Mouse (Mus musculus) embryonic facial prominence, embryonic 14.5 days (tissue): ENCODE measurements around the gene Gm11492. TPM values are rescaled to one million over a fixed set of nuclear protein-coding genes. Genes with fewer than 3 reads are reported as not detected.

Source experiments
- ATAC-seq: fragments of 200-750 bp; cut with Nextera tagmentation; 2 replicates; pipeline ENCODE4 v1.8.0; 2017; ENCODE audit warnings: low read depth, moderate number of reproducible peaks, moderate TSS enrichment
- DNase-seq: peaks from one replicate; pipeline ENCODE4 v3.0.0-alpha.2; 2015; ENCODE audit warnings: low spot score
- H3K27ac ChIP-seq: fragments of 300-500 bp; sonication (generic); replicated peaks from 2 replicates; pipeline ENCODE4 v1.5.1; 2014; ENCODE audit warnings: low read depth, mild to moderate bottlenecking, low read length, moderate library complexity
- H3K27me3 ChIP-seq: fragments of 300-500 bp; sonication (generic); replicated peaks from 2 replicates; pipeline ENCODE4 v1.6.1; 2014; ENCODE audit warnings: low read length; ENCODE audit not compliant: control insufficient read depth, insufficient read depth
- H3K36me3 ChIP-seq: fragments of 300-500 bp; sonication (generic); 2 replicates; pipeline ENCODE4 v1.6.1; 2014; ENCODE audit warnings: low read length, mixed read lengths; ENCODE audit not compliant: control insufficient read depth, insufficient read depth
- H3K4me1 ChIP-seq: fragments of 300-500 bp; sonication (generic); 2 replicates; pipeline ENCODE4 v1.6.1; 2014; ENCODE audit warnings: antibody characterized with exemption, low read length; ENCODE audit not compliant: control insufficient read depth, insufficient read depth
- H3K4me2 ChIP-seq: fragments of 300-500 bp; sonication (generic); 2 replicates; pipeline ENCODE4 v1.6.1; 2014; ENCODE audit warnings: low read depth, mild to moderate bottlenecking, low read length, moderate library complexity, mixed read lengths
- H3K4me3 ChIP-seq: fragments of 300-500 bp; sonication (generic); 2 replicates; pipeline ENCODE4 v1.5.1; 2014; ENCODE audit warnings: low read depth, mild to moderate bottlenecking, low read length
- H3K9ac ChIP-seq: fragments of 300-500 bp; sonication (generic); 2 replicates; pipeline ENCODE4 v1.6.1; 2014; ENCODE audit warnings: low read depth, mild to moderate bottlenecking, low read length, moderate library complexity, mixed read lengths
- H3K9me3 ChIP-seq: fragments of 300-500 bp; sonication (generic); 2 replicates; pipeline ENCODE4 v1.6.1; 2016; ENCODE audit warnings: low read length; ENCODE audit not compliant: control insufficient read depth
- WGBS: fragments of 180-500 bp; shearing (Covaris S2); extraction: QIAGEN DNeasy Blood & Tissue Kit; methylation state at CpG from one replicate; pipeline ENCODE4 v1.1.7; 2014; 5-methylcytosine and 5-hydroxymethylcytosine counted together
- polyA plus RNA-seq: library from polyadenylated mRNA; unstranded; fragments of >200 nt; fragmentation: Nextera tagmentation; extraction: Ambion mirVana; gene quantifications from 2 replicates; pipeline ENCODE4 v1.2.1, GENCODE M21; 2014

Gene Gm11492
- polyA plus RNA-seq, 1 experiment from 2014 or later = not detected

- 69% methylated on average over 7 of the region's 7 CpGs for WGBS
- H3K4me3 ChIP-seq = no peak overlapping the region
- peak; percentile 45; the same call in 1 of the 2 replicates for ATAC-seq
Measured at GRCm38 (mm10) chr11:87573751-87574150, 7.3 kb downstream of the Gm11492 start.

DNA sequence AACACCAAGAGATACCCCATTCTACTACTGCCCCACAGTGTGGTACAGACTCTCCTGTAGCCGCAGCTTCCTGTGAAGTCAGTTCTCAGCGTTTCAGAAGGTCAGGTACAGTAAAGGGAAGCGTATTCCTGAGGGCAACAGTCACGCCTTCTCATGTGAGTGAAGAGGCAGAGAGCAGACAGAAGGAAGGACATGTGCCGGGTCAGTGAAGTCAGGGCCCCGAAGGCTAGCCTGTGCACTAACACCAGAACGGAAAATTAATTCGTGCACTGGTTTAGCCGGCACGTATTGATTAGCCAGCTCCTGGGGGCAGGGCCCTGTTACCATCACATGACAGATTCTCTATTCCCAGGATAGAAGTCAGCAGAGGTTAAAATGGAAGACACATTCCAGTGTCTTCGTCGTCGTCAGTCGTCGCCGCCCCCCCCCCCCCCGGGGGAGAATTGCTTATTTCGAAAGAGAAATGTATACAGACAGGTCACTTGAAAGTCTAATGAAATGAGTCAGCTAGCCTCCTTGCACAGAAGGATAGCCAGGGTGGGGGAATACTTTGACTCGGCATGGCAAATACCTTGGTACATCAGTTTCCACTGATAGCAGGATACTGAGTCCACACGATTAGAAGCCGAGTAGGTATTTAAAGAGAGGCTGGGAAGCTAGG lies 8.2 kb downstream of the Gm11492 start:
- H3K27ac ChIP-seq = peak overlapping the region; percentile 39; the same call in 1 of the 2 replicates
- H3K9me3 ChIP-seq = no peaks in the 10 kb centered on the region
- DNase-seq = no peak
- H3K4me2 ChIP-seq = no peak overlapping the region
- no peaks in the 10 kb centered on the region for H3K27me3 ChIP-seq
- ATAC-seq = no peak
- H3K4me3 ChIP-seq = no peak overlapping the region
- peaks cover 19% of the 10 kb centered on the region for H3K4me1 ChIP-seq
- no peak overlapping the region for H3K9ac ChIP-seq
- no peaks in the 10 kb centered on the region for H3K36me3 ChIP-seq
- WGBS = 60% methylated on average over 21 of the region's 21 CpGs

More at GRCm38 (mm10) chr11:87573751-87574150, 7.3 kb downstream of the Gm11492 start:
- peak; percentile 64 for DNase-seq
- Histone ChIP-seq H3K4me1 (peaks cover 19% of the 10 kb centered on the region), H3K9ac (no peak overlapping the region), H3K9me3 (no peaks in the 10 kb centered on the region), H3K36me3 (no peaks in the 10 kb centered on the region), H3K27ac (no peak overlapping the region), H3K27me3 (no peaks in the 10 kb centered on the region), H3K4me2 (no peak overlapping the region)

DNA sequence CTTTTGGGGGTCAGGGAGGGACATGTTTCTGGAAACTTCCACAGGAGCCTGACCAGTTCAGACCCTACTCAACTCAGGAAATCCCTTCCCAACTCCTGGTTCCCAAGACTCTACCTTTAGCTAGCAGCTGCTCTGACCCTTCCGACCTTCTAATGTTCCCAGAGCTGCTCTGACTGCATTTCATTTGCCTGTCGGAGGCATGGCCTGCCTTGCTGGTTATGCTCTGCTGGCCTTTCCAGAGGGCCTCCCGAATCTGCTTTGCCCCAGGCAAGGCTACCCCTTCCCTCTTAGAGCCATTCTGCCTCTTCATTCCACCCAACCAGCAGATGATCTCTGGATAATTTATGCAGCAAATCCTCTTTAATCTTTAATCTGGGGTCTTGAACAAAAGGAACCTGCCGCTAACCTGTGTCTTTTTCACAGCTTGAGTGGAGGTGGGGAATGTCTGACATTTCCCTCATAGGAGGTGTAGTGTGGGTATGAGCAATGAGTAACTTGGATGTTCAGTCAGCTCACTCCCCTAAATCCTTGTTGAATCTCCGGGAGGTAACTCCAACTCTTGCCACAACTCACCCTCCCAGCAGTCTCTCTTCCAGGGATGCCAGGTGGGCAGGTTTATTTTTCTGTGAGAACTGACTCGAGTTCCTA lies 11.3 kb downstream of the Gm11492 start:
- WGBS = 24% methylated on average over 6 of the region's 6 CpGs
- no peaks in the 10 kb centered on the region for H3K36me3 ChIP-seq
- peaks cover 14% of the 10 kb centered on the region for H3K4me1 ChIP-seq
- no peak for DNase-seq
- no peak overlapping the region for H3K27ac ChIP-seq
- H3K4me2 ChIP-seq = peak overlapping the region; percentile 85
- peak overlapping the region; percentile 47 for H3K4me3 ChIP-seq
- H3K9ac ChIP-seq = peak overlapping the region; percentile 65
- no peaks in the 10 kb centered on the region for H3K9me3 ChIP-seq
- H3K27me3 ChIP-seq = no peaks in the 10 kb centered on the region
- no peak for ATAC-seq

GRCm38 (mm10) chr11:87578249-87578962 lies 12.0 kb downstream of the Gm11492 start:
- ATAC-seq (peak; percentile 79), DNase-seq (peak; percentile 65)
- Histone ChIP-seq H3K4me1 (peaks cover 14% of the 10 kb centered on the region), H3K4me2 (peak overlapping the region; percentile 85), H3K27ac (no peak overlapping the region; the same call in 1 of the 2 replicates), H3K4me3 (peak overlapping the region; percentile 47), H3K9me3 (no peaks in the 10 kb centered on the region), H3K36me3 (no peaks in the 10 kb centered on the region), H3K27me3 (no peaks in the 10 kb centered on the region), H3K9ac (peak overlapping the region; percentile 65)
- WGBS = under 1% methylated on average over 30 of the region's 40 CpGs

DNA sequence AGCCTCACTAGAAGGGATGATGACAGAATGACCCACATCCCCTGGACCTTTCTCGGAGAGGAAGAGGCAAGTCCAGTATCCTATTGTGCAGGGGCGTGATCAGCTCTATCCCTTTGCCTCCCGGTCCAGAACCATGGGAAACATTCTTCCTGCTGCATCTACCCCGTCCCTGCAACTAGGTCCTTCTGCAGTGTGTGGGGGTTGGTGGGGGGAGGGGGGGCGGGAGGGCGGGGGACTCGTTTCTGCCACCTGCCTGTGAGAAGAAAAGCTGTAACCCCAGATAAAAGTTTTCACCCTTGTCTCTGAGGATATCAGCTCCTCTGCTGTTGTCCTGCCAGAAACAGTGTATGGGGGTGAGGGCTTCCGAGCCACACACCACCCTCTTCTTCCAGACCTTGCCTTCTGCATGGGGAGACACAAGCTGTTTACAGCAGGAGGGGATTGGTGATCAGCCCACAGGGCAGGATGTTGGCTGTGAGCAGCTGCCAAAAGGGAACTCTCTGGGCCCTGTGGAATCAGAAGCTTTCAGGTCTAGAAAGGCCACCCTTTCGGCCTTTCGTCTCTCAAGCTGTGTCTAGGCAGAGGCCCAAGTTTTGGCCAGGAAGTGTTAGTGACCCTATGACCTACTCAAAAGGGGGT lies 12.6 kb downstream of the Gm11492 start:
- DNase-seq (no peak), ATAC-seq (0 out of 2 replicates have a peak, but pooled peaks have one; percentile 38)
- Histone ChIP-seq H3K4me2 (peak overlapping the region; percentile 85), H3K9me3 (no peaks in the 10 kb centered on the region), H3K27me3 (no peaks in the 10 kb centered on the region), H3K27ac (no peak overlapping the region), H3K4me1 (peaks cover 14% of the 10 kb centered on the region), H3K9ac (no peak overlapping the region), H3K36me3 (no peaks in the 10 kb centered on the region), H3K4me3 (peak overlapping the region; percentile 47)
- WGBS = 14% methylated on average over 10 of the region's 10 CpGs

DNA sequence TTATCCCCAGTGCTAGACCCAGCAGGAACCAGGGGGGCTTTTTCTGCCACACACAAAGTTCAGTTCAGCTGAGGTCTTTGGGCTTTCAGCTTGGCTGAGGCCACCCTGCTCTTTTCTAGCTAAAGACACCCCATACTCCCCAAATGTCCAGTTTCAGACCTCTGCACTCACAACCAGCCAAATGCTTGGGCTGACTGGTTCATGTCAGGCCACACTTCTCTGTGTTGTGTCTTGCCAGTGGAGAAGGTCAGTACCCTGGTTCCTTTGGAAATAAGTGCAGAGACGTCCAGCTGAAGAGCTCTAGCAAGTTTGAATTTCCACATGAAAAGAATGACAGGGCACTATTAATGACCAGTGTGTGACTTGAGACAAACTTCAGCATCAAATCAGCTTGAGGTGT lies 13.3 kb downstream of the Gm11492 start:
- no peaks in the 10 kb centered on the region for H3K27me3 ChIP-seq
- peak overlapping the region; percentile 85; the same call in 1 of the 2 replicates for H3K4me2 ChIP-seq
- H3K4me1 ChIP-seq = peaks cover 14% of the 10 kb centered on the region
- H3K36me3 ChIP-seq = no peaks in the 10 kb centered on the region
- ATAC-seq = no peak
- 55% methylated on average over 1 of the region's 1 CpGs for WGBS
- H3K9me3 ChIP-seq = no peaks in the 10 kb centered on the region
- H3K9ac ChIP-seq = no peak overlapping the region
- H3K4me3 ChIP-seq = no peak overlapping the region
- no peak for DNase-seq
- H3K27ac ChIP-seq = no peak overlapping the region

GRCm38 (mm10) chr11:87580543-87581085 lies 14.2 kb downstream of the Gm11492 start:
- Histone ChIP-seq H3K4me3 (no peak overlapping the region), H3K27ac (no peak overlapping the region), H3K9me3 (no peaks in the 10 kb centered on the region), H3K4me1 (peaks cover 10% of the 10 kb centered on the region), H3K36me3 (no peaks in the 10 kb centered on the region), H3K9ac (no peak overlapping the region), H3K27me3 (no peaks in the 10 kb centered on the region), H3K4me2 (no peak overlapping the region)
- DNase-seq = no peak
- ATAC-seq = no peak
- 47% methylated on average over 10 of the region's 10 CpGs for WGBS
